Mouse (Mus musculus) embryonic stem cell, embryonic (primary cell): ENCODE results near the gene Pfn3.
"Not testable (repeated sequence)": the region's sequence is repeated elsewhere in the genome, so short reads cannot be mapped to it uniquely, and the experiment has no call there.

Experiments
- CTCF ChIA-PET, 4 experiments: fragments of 300-600 bp in 2 of 4; fragments of 350-600 bp in 2 of 4; sonication (Branson Sonifier 250); formaldehyde crosslinking; loops; one replicate each; lab custom pipeline; 2022; ENCODE audit warnings: inconsistent platforms in 2 of 4; lab: Charles Lee
- POLR2A ChIA-PET, 4 experiments: fragments of 300-600 bp in 2 of 4; fragments of 350-600 bp in 2 of 4; sonication (Branson Sonifier 250); formaldehyde crosslinking; loops; one replicate each; lab custom pipeline; 2022; ENCODE audit warnings: antibody characterized with exemption in 4 of 4, inconsistent platforms in 1 of 4; lab: Charles Lee

Gene Pfn3

GRCm38 (mm10) chr13:55444937-55445315, 29.9 kb upstream of the Pfn3 start, which contains the start of gene Grk6:
Grk6 (plus strand) TSS chr13:55445072.
- ChIA-PET POLR2A (interaction anchor here (0.6 to 8.3 kb wide), 65 partner anchors 9 to 989 kb away, joined by 3 to 74 read pairs (median 4); partner anchors contain the start of genes Mxd3 (in 2 of the 4), Prr7 (in 2 of the 4), B230219D22Rik (in 1 of the 4) and Caml (in 1 of the 4)), CTCF (interaction anchor here in 3 of 4 experiments (0.5 to 1.6 kb wide), 17 partner anchors 17 to 679 kb away, joined by 3 to 10 read pairs (median 3); partner anchors contain the start of genes Ddx41 (in 1 of the 3), Mxd3 (in 1 of the 3) and Sncb (in 1 of the 3))

- CTCF ChIA-PET, result interaction anchor here in 3 of 4 experiments (0.5 to 1.6 kb wide), 18 partner anchors 17 to 919 kb away, joined by 3 to 10 read pairs (median 4); partner anchors contain the start of genes Ddx41 (in 1 of the 3), Mxd3 (in 1 of the 3) and Sncb (in 1 of the 3)
- POLR2A ChIA-PET, result interaction anchor here (0.6 to 8.3 kb wide), 71 partner anchors 9 to 1423 kb away, joined by 3 to 74 read pairs (median 4); partner anchors contain the start of genes Mxd3 (in 2 of the 4), Prr7 (in 2 of the 4), B230219D22Rik (in 1 of the 4) and Caml (in 1 of the 4)
Measured at GRCm38 (mm10) chr13:55444286-55444936, 29.4 kb upstream of the Pfn3 start.

DNA sequence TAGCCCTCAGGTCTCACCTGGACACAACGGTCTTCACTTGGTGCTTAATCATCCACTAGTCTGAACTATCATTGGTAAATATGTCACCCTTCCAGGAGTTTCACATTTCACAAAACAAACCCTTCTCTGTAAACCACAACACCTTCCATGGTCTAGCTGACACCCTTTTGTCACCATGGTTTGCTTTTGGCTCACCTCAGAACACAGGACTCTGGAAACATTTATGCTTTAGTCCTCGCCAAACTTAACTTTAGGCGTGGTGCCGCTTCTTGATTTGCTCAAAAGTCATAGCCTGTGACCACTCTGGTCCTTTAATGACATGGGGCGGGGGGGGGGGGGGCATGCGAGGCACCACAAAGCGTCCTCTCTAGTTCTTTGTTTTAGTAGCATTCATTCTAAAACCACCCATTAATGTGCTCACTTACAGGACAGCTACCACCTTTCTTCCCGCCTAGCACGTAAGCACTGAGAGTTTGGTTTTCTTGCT, 28.8 kb upstream of the Pfn3 start:
- ChIA-PET POLR2A (interaction anchor here in 3 of 4 experiments (0.7 to 8.3 kb wide), 19 partner anchors 10 to 1422 kb away, joined by 3 to 74 read pairs (median 5); partner anchors contain the start of genes Mxd3 (in 2 of the 3), Prr7 (in 2 of the 3), Pfn3 (in 1 of the 3) and Simc1 (in 1 of the 3)), CTCF (interaction anchor here in 2 of 4 experiments (0.6 to 1.6 kb wide), 3 partner anchors 26 to 919 kb away, joined by 4 to 8 read pairs (median 5); no protein-coding TSS in a partner anchor)

DNA sequence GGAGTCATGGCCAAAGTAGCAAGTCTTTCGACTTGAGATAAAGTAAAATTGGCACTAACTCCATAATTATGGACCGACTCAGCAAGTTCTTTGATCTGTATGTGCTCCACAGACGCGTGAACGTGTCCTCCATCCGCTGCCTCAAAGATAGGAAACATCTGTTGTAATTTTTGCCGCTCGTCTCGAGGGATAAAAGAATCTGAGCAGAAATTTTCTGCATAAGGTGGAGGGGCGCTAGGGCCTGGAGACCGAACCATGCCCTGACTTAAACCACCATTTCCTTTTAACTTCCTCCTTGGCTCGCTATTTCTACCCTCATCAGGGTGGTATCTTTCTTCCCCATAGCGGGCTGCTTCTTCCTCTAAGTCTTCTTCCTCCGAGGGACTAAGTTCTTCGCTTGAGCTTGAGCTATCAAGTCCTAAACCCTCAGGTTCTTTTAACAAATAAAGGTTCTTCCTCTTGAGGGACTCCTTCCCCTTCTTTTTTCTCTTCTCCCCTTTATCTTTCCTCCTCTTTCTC, 22.1 kb upstream of the Pfn3 start:
- CTCF ChIA-PET, result interaction anchor here in 1 of 4 experiments (0.7 kb wide), 1 partner anchor 256 kb away, joined by 3 read pairs; the partner anchor contains the start of gene B230219D22Rik
- POLR2A ChIA-PET, result not testable (repeated sequence)

DNA sequence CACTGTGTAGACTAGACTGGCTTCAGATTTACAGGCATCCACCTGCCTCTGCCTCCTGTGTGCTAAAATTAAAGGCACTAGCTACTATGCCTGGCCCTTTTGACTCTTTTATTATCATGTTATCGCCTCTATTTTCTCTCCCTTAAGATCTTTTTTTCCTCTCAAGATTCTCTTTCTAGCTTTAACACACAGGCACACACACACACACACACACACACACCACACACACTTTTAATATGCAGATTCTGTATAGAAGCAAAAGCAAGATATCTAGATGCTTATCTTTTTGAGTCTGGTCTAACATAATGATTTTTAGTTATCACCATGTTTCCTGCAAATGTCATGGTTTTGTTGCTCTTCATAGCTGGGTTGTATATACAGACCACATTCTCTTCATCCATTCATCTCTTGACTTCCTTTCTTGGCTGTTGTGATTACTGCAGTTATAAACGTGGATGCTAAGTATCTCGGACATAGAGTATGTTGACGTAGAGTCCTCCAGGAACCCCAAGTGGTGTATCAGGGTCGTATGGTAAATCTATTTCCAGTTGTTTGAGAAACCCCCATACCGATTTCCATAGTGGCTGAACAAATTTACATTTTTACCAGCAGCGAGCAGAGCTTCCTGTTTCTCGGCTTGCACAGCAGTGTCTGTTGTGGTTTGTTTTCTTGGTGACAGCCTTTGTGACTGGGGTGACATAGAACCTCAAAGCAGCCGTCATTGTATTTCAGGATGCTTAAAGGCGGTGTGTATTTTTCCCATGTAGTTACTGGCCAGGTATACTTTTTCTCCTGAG, 17.1 kb upstream of the Pfn3 start:
- ChIA-PET CTCF (interaction anchor here in 1 of 4 experiments (0.6 kb wide), 1 partner anchor 65 kb away, joined by 3 read pairs; no protein-coding TSS in a partner anchor), POLR2A (interaction anchor here in 2 of 4 experiments (0.7 to 2.1 kb wide), 3 partner anchors 10 to 13 kb away, joined by 3 to 9 read pairs (median 5); partner anchors contain the start of gene Grk6 (in 2 of the 2))

- POLR2A ChIA-PET, result interaction anchor here in 2 of 4 experiments (1.1 to 2.3 kb wide), 5 partner anchors 14 to 103 kb away, joined by 3 to 10 read pairs (median 4); partner anchors contain the start of gene Grk6 (in 2 of the 2)
- CTCF ChIA-PET, result interaction anchor here in 1 of 4 experiments (0.6 kb wide), 1 partner anchor 48 kb away, joined by 7 read pairs; no protein-coding TSS in a partner anchor
Measured at GRCm38 (mm10) chr13:55430566-55430965, 15.5 kb upstream of the Pfn3 start.

DNA sequence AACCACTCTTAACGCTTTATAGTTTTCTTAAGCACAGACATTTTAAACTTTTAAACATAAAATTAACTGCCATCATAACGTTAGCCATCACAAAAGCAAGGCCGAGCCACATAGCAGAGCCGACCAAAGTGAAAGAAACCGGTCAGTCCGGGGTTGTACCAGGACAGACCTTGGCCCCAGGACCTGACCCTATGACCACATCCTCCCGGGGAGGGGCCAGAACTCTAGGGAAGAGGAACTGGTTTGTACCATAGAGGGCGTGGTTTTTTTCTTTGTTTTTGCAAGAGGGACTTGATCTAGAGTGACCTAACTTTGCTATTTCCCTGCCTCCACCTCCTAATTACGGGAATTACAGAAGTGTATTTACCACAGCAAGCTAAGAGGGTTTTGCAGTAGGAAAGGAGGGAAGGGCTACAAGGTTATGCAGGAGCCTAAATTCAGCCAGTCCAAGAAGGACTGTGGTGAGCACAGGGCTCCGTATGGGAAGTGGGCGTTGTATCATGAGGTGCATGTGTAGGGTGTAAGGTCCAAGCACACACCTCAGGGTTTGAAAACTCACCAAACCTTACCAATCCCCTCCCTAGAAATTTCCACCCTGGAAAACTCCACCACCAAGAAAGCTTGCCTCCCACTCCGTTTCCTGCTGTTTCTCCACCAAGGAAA, 14.3 kb upstream of the Pfn3 start:
- POLR2A ChIA-PET, result interaction anchor here in 2 of 4 experiments (0.8 to 2.3 kb wide), 8 partner anchors 10 to 264 kb away, joined by 3 to 10 read pairs (median 4); partner anchors contain the start of genes Grk6 (in 2 of the 2) and B230219D22Rik (in 1 of the 2)

GRCm38 (mm10) chr13:55426613-55427012, 11.6 kb upstream of the Pfn3 start, which contains the start of gene F12:
F12 (minus strand) TSS chr13:55426793.
- ChIA-PET CTCF (interaction anchor here in 1 of 4 experiments (1.9 kb wide), 1 partner anchor 9 kb away, joined by 6 read pairs; no protein-coding TSS in a partner anchor), POLR2A (interaction anchor here in 1 of 4 experiments (1.8 kb wide), 1 partner anchor 18 kb away, joined by 5 read pairs; the partner anchor contains the start of gene Grk6)

More for the DNA sequence above, 14.3 kb upstream of the Pfn3 start:
- CTCF ChIA-PET, result interaction anchor here in 1 of 4 experiments (1.0 kb wide), 1 partner anchor 11 kb away, joined by 4 read pairs; no protein-coding TSS in a partner anchor

DNA sequence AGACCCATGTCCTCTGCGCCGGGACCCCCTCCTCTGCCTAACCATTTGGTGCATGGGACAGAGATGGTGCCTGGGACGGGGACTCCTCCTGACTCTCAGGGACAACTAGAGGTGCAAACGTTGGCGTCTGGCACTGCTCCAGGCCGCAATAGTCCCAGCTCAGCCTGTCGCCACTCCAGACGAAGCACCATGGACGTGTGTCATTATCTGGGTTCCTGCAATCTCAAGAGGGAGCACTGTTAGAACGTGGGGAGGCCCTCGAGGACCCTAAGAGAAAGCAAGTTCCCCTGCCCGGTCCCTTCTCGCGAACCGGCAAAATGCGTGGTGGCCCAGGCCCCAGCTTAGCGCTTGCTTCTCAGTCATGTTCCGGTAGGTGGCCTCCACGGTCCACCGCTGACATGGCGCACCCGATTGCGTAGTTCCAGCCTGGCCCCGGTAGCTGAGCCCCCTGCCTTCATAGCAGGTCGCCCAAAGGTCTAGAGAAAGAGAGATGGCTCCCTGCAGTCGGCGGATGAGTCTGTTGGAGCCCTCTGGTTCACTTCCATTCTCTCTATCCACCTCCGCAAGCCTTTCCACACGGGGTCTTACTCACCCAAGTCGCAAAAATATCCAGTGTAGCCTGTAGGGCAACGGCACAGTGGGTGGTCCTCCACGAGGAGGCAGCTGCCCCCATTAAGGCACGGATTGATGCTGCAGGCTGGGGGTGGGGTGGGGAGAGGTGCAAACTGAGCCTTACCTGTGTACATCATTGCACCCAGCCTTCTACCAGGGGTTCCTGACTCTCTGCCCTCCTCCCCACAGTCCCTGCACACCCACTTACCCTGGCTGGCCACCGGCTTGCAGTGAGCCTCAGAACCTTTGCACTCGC, 6.1 kb upstream of the Pfn3 start:
- CTCF ChIA-PET, result interaction anchor here (0.5 to 4.9 kb wide), 18 partner anchors 16 to 359 kb away, joined by 3 to 40 read pairs (median 4); partner anchors contain the start of genes Grk6 (in 1 of the 4) and Prr7 (in 1 of the 4)
- POLR2A ChIA-PET, result interaction anchor here in 3 of 4 experiments (1.0 to 2.3 kb wide), 7 partner anchors 13 to 51 kb away, joined by 3 to 11 read pairs (median 4); partner anchors contain the start of gene Grk6 (in 3 of the 3)

- CTCF ChIA-PET, result interaction anchor here (0.5 to 4.9 kb wide), 20 partner anchors 9 to 358 kb away, joined by 3 to 40 read pairs (median 4); partner anchors contain the start of genes Grk6 (in 1 of the 4) and Prr7 (in 1 of the 4)
Measured at GRCm38 (mm10) chr13:55420018-55420932, 5.2 kb upstream of the Pfn3 start.

DNA sequence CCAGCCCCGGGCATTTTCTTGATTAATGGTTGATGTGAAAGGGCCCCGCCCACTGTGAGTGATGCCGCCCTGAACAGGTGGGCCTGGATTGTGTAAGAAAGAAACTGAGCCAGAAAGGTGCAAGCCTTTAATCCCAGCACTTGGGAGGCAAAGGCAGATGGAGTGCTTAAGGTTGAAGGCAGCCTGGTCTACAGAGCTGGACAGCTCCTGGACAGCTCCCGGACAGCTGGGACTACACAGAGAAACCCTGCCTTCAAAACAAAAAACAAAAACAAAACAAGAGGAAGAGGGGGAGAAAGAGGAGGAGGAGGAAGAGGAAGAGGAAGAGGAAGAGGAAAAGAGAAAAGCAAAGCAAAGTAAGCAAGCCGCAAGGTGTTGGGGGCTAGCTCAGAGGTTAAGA, 4.1 kb upstream of the Pfn3 start:
- POLR2A ChIA-PET, result interaction anchor here in 3 of 4 experiments (0.5 to 2.2 kb wide), 5 partner anchors 10 to 654 kb away, joined by 3 to 15 read pairs (median 4); partner anchors contain the start of gene Grk6 (in 1 of the 3)
- CTCF ChIA-PET, result interaction anchor here (0.6 to 4.9 kb wide), 10 partner anchors 9 to 98 kb away, joined by 3 to 40 read pairs (median 4); no protein-coding TSS in a partner anchor

More at GRCm38 (mm10) chr13:55420018-55420932, 5.2 kb upstream of the Pfn3 start:
- POLR2A ChIA-PET, result interaction anchor here in 3 of 4 experiments (0.5 to 2.3 kb wide), 11 partner anchors 8 to 223 kb away, joined by 3 to 11 read pairs (median 3); partner anchors contain the start of genes Grk6 (in 2 of the 3) and Prr7 (in 1 of the 3)

DNA sequence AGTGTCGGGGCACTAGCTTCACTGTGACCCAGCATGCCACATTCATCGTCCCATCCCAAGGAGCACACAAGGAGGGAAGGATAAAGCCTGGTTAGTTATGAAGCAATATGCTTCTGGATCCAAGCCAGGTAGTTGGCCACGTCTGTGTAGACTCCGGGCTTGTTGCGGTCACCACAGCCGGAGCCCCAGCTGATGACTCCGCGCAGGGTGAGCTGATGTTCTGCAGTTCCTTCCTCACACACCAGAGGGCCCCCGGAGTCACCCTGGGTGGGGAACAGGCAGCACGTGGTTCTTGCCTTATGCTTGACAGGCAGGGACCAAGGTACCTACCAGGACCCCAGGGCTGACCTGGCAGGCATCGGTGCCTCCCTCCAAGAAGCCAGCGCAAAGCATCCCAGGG, 3.0 kb upstream of the Pfn3 start:
- ChIA-PET CTCF (interaction anchor here (0.5 to 4.9 kb wide), 44 partner anchors 8 to 505 kb away, joined by 3 to 40 read pairs (median 4); partner anchors contain the start of genes Ddx41 (in 2 of the 4), F12 (in 1 of the 4), Grk6 (in 1 of the 4) and Pcbd2 (in 1 of the 4)), POLR2A (interaction anchor here in 3 of 4 experiments (0.7 to 2.2 kb wide), 13 partner anchors 9 to 96 kb away, joined by 3 to 15 read pairs (median 3); partner anchors contain the start of genes Grk6 (in 1 of the 3) and Pdlim7 (in 1 of the 3))

GRCm38 (mm10) chr13:55413333-55413732, 1.7 kb downstream of the Pfn3 start:
- CTCF ChIA-PET, result no interaction called here
- POLR2A ChIA-PET, result no interaction called here
